Mouse (Mus musculus) C2C12 (cell line): ENCODE measurements around the gene Chrna4.

Experiments used
- CEBPB ChIP-seq: IDR thresholded peaks from one replicate; pipeline ENCODE4 v1.6.1; 2011; ENCODE audit warnings: low read depth, mild to moderate bottlenecking, control low read depth, moderate library complexity
- CTCF ChIP-seq: IDR thresholded peaks from one replicate; pipeline ENCODE4 v1.5.1; 2011; ENCODE audit not compliant: control insufficient read depth, insufficient read depth, insufficient read length
- FOSL1 ChIP-seq: IDR thresholded peaks from one replicate; pipeline ENCODE4 v1.8.0; 2011; ENCODE audit warnings: mild to moderate bottlenecking, low read length; ENCODE audit not compliant: poor library complexity, insufficient read depth, severe bottlenecking
- MAX ChIP-seq: IDR thresholded peaks from one replicate; pipeline ENCODE4 v1.6.1; 2011; ENCODE audit warnings: mild to moderate bottlenecking, control low read depth
- MYOD1 ChIP-seq: IDR thresholded peaks from one replicate; pipeline ENCODE4 v1.6.1; 2011; ENCODE audit warnings: low read depth; ENCODE audit not compliant: control insufficient read depth, insufficient read length
- MYOG ChIP-seq: IDR thresholded peaks from one replicate; pipeline ENCODE4 v1.6.1; 2011; ENCODE audit not compliant: control insufficient read depth, insufficient read length; ENCODE audit errors: extremely low read depth
- USF1 ChIP-seq: IDR thresholded peaks from one replicate; pipeline ENCODE4 v1.6.1; 2011; ENCODE audit warnings: low read depth, mild to moderate bottlenecking, control low read depth, moderate library complexity

DNA sequence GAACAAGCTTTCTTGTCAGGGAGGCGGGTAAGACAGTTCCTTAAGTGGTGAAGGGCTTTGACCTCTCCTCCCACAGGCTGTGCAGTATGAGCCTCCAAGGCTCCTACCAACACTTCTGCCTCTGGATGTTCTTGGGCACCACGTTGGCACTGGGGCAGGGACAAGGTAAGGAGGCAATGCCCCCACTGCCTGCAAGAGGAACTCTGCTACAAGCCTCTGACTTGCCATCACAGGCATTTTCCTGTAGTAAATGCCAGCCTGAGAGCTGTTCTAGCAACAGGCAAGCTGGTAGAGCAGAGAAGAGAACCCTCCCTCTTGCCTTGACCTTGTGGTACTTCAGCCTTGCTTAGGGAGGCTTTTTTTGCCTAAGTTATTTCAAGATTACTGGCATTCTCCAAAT is 56.9 kb downstream of the Chrna4 start, which contains the start of gene Col20a1:
- TF ChIP-seq CTCF, result no peak
- TF ChIP-seq MAX, result no peak
- no peak for TF ChIP-seq MYOG
- TF ChIP-seq CEBPB, result no peak
- no peak for TF ChIP-seq FOSL1
- no peak for TF ChIP-seq MYOD1
- TF ChIP-seq USF1, result no peak
